Mouse (Mus musculus) cerebellum, adult 2 months (tissue): ENCODE measurements around the gene Klhl10.

Source experiments
- CTCF ChIP-seq: fragments of 200-500 bp; IDR thresholded peaks from 2 replicates; pipeline ENCODE4 v1.5.1; 2011; ENCODE audit warnings: low read depth, mild to moderate bottlenecking, control low read depth, low read length, moderate library complexity, borderline replicate concordance; ENCODE audit not compliant: insufficient read depth
- POLR2A ChIP-seq: fragments of 200-500 bp; IDR thresholded peaks from 2 replicates; pipeline ENCODE4 v1.6.1; 2011; ENCODE audit warnings: low read length, control low read depth, borderline replicate concordance; ENCODE audit not compliant: insufficient read depth

DNA sequence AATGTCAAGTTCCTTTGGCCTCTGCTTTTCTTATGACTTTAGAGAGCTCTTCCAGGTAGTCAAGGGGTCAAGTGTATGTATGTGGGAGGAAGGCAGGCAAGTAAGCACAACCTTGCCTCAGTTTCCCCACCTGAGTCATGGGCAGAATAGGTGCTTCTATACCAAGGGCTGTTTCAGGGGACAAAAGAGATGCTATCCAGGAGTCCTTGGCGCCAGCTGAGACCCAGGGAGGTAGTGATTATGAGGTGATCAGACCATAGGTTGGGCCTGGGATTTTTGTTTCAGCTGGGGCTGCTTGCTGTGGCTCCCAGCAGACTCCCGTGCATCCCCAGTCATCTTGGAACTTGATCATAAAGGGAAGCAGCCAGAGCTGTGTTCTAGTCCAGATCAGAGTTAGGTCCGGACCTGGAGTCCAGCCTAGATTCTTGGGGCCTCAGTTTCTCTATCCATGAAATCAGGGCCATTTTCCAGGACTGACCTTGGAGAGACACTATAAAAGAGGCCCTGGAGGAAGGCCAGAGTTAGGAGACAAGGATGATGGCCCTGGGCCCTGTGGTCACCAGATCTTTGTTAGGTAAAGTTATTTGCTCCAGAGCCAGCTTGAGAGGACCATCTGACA is 37.2 kb upstream of the Klhl10 start:
- no peak for TF ChIP-seq CTCF
- no peak for TF ChIP-seq POLR2A
